Mouse (Mus musculus) olfactory bulb, adult 2 months (tissue): Measurements from ENCODE around the gene Myl9. TPM values are rescaled to one million over a fixed set of nuclear protein-coding genes. Genes with fewer than 3 reads are reported as not detected.

Experiments used
- H3K27ac ChIP-seq: fragments of 200-500 bp; 2 replicates; pipeline ENCODE4 v1.5.1; 2012; ENCODE audit warnings: low read depth, low read length; ENCODE audit not compliant: insufficient read depth
- H3K4me1 ChIP-seq: fragments of 200-500 bp; 2 replicates; pipeline ENCODE4 v1.6.1; 2012; ENCODE audit warnings: low read length; ENCODE audit not compliant: control insufficient read depth, insufficient read depth
- H3K4me3 ChIP-seq: fragments of 200-500 bp; 2 replicates; pipeline ENCODE4 v1.5.1; 2012; ENCODE audit warnings: mild to moderate bottlenecking, low read depth, low read length, moderate library complexity; ENCODE audit not compliant: insufficient read depth
- CTCF ChIP-seq: fragments of 200-500 bp; IDR thresholded peaks from 2 replicates; pipeline ENCODE4 v1.5.1; 2012; ENCODE audit warnings: low read depth, mild to moderate bottlenecking, low read length, moderate library complexity; ENCODE audit not compliant: insufficient read depth
- POLR2A ChIP-seq: fragments of 200-500 bp; IDR thresholded peaks from 2 replicates; pipeline ENCODE4 v1.6.1; 2012; ENCODE audit warnings: mild to moderate bottlenecking, low read depth, low read length, moderate library complexity; ENCODE audit not compliant: insufficient read depth
- WGBS: fragments of 180-500 bp; shearing (Covaris S2); methylation state at CpG from one replicate; pipeline ENCODE4 v1.1.7; 2018; 5-methylcytosine and 5-hydroxymethylcytosine counted together
- polyA plus RNA-seq: library from polyadenylated mRNA; stranded (reverse); fragments of >200 nt; gene quantifications from 2 replicates; pipeline ENCODE4 v1.2.4, GENCODE M21; 2012; ENCODE audit warnings: low replicate concordance; ENCODE audit not compliant: missing spikeins, insufficient read depth, insufficient read length

Gene Myl9
- polyA plus RNA-seq, result not detected in 2 replicates

DNA sequence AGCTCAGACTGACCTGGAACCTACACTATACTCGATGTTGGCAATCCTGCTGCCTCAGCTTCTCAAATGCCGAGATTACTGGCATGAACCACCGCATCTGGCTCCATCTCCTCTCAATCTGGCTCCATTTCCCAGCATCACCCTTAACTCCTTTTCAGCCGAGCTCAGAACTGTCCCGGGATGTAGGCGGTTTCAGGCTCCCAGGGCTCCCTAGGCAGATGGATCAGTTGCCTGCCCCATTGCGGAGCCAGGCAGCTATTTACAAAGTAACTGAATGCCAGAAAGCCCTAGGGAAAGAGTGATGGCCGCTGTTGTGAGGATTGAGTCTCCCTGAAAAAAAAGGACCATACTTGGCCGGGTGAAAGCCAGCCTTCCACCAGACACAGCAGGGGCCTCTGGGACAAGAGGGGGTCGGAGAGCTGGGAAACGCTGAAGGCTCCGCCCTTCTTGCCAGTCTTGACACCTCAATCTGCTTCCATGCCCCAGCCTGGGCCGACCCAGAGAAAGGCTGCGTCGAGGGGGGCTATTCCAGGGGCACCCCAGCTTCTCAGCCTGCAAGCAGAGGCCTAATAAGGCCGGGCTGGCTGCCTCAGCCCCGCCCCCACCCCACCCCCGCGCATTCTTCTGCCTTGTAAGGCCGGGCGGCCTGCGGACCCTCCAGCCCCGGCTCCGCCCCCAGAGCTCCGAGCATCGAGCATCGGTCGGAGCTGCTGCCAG lies at the start of gene Myl9:
Myl9 (plus strand) TSS at position 683 of the 717 bp plus-strand sequence.
- Histone ChIP-seq H3K4me1 (peaks cover 10% of the 10 kb centered on the region), H3K27ac (no peak within 1 kb of the TSS)
- 15% methylated on average over 28 of the region's 28 CpGs for whole genome bisulfite sequencing

GRCm38 (mm10) chr2:156726344-156726743 lies 48.9 kb upstream of the Myl9 start:
- 6% methylated on average over 7 of the region's 7 CpGs for WGBS
- H3K27ac ChIP-seq, result peak overlapping the region; percentile 91
- 0 out of 2 replicates have a peak overlapping the region, but pooled peaks have one; percentile 11 for H3K4me3 ChIP-seq
- H3K4me1 ChIP-seq, result peaks cover 49% of the 10 kb centered on the region
- TF ChIP-seq CTCF (no peak), POLR2A (no peak)

More for the DNA sequence above, at the start of gene Myl9:
- TF ChIP-seq POLR2A (no peak), CTCF (no peak)
- H3K4me3 ChIP-seq, result peak within 1 kb of the TSS; percentile 18; the same call in 1 of the 2 replicates

DNA sequence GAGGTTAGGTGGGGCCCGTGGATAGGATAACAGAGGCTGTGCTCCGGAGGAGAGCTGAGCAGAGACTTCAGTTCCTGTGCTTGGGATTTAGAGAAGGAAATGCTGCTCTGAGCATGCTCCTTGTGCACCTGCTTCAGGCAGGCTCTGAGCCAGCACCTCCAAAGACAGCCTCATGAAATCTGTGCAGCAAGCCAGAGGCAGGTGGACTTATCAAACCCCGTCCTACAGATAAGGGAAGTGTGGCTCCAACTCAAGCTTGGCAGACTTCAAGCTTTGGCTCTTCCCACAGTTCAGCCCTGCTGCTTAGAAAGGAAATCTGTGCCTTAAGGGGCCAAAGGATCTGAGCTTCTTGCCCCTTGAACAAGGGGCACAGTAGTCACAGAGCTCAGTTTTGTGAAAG lies 48.3 kb upstream of the Myl9 start:
- Histone ChIP-seq H3K4me3 (peak overlapping the region; percentile 4; the same call in 1 of the 2 replicates), H3K4me1 (peaks cover 51% of the 10 kb centered on the region), H3K27ac (peak overlapping the region; percentile 91)
- 14% methylated on average over 3 of the region's 3 CpGs for WGBS
- TF ChIP-seq CTCF, result no peak

- Histone ChIP-seq H3K4me3 (no peak overlapping the region), H3K4me1 (peaks cover 57% of the 10 kb centered on the region), H3K27ac (peak overlapping the region; percentile 46; the same call in 1 of the 2 replicates)
- WGBS, result 35% methylated on average over 9 of the region's 10 CpGs
- TF ChIP-seq CTCF, result no peak
- no peak for TF ChIP-seq POLR2A
Observed at GRCm38 (mm10) chr2:156729537-156730469, 45.4 kb upstream of the Myl9 start.

DNA sequence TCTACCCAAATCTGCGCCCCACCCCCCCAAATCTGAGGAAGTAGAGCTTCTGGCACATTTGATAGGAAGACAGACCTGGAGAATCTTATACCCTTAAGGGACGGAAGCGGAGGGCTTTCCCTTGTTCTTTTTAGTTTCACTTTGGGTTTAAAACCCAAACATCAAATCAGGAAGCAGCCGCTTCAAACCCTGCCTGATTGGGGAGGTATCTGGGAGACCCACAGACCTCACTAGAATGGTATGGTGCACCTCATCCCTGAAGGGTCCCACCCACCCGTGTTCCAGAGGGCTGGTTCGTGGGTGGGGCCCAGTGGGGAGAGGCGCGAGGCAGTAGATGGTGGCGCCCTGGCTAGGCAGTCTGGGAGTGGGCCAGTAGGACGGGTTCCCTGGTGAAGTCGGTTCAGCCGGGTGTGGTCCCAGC lies 44.7 kb upstream of the Myl9 start:
- WGBS, result 41% methylated on average over 12 of the region's 12 CpGs
- peaks cover 57% of the 10 kb centered on the region for H3K4me1 ChIP-seq
- H3K4me3 ChIP-seq, result peak overlapping the region; percentile 2; the same call in 1 of the 2 replicates
- no peak for TF ChIP-seq CTCF
- TF ChIP-seq POLR2A, result no peak
- H3K27ac ChIP-seq, result peak overlapping the region; percentile 32; the same call in 1 of the 2 replicates

DNA sequence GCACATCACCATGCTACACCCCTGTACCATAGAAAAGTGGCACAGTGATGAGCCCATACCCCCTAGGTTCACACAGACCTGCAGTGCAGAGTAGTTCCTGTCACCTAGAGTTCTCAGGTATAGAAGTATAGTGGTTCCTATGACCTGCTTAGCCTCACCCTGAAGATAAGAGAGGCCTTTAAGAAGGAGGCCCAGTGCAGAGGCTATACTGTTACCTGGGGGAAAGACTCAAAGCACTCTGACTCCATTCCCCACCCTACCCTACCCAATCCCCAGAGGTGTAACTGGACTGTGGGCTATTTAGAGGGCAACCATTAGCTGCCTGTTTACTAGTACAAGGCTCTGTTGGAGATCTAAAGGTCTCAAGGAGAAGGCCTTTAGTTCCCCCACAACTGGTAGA lies 43.6 kb upstream of the Myl9 start:
- Histone ChIP-seq H3K4me3 (no peak overlapping the region), H3K27ac (peak overlapping the region; percentile 6; the same call in 1 of the 2 replicates), H3K4me1 (peaks cover 56% of the 10 kb centered on the region)
- TF ChIP-seq CTCF (no peak), POLR2A (no peak)

DNA sequence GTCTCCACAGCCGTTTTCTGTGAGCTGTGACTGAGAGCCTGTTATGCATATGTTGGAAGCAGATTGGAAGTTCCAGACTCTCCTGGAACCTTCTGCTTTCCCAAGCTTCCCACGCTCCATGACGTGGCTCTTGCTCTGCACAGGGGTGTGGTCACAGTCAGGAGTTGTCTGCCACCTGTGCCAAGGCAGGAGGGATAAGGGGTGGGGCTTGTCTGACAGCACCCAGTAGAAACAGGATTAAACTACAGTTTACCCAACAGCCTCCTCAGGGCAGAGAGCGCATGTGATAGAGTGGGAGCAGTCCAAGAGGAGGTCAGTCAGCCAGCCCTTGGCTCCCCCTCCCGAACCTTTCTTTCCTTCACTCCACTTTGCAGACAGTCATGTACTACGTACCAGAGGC lies 43.1 kb upstream of the Myl9 start:
- 23% methylated on average over 6 of the region's 6 CpGs for WGBS

GRCm38 (mm10) chr2:156735761-156736335 lies 39.4 kb upstream of the Myl9 start:
- Histone ChIP-seq H3K4me1 (peaks cover 60% of the 10 kb centered on the region), H3K4me3 (no peak overlapping the region), H3K27ac (no peak overlapping the region)
- 61% methylated on average over 3 of the region's 3 CpGs for WGBS
- no peak for TF ChIP-seq POLR2A
- TF ChIP-seq CTCF, result no peak

More for the DNA sequence above, 43.1 kb upstream of the Myl9 start:
- Histone ChIP-seq H3K4me3 (no peak overlapping the region), H3K4me1 (peaks cover 55% of the 10 kb centered on the region), H3K27ac (peak overlapping the region; percentile 6; the same call in 1 of the 2 replicates)
- no peak for TF ChIP-seq POLR2A
- no peak for TF ChIP-seq CTCF
